Mouse (Mus musculus): ENCODE results near the gene Tnnt3. TPM values are rescaled to one million over a fixed set of nuclear protein-coding genes. Genes with fewer than 3 reads are reported as not detected.

Tnnt3 gene
- total RNA-seq, 2 experiments from 2014 or later, result 1.2 to 1.4 TPM

GRCm38 (mm10) chr7:142557696-142558095 lies 59.1 kb downstream of the Tnnt3 start:
- no peak for DNase-seq
- intact Hi-C loops (cut with DNase I), result no loop called here

- intact Hi-C loops (cut with DNase I), result no loop called here
- DNase-seq, result no peak
These were observed 60.0 kb downstream of the Tnnt3 start for GRCm38 (mm10) chr7:142558511-142559146.

GRCm38 (mm10) chr7:142559651-142560175 lies 61.1 kb downstream of the Tnnt3 start:
- intact Hi-C loops (cut with DNase I), result no loop called here
- DNase-seq, result no peak

GRCm38 (mm10) chr7:142560942-142561855 lies 62.6 kb downstream of the Tnnt3 start:
- intact Hi-C loops (cut with DNase I), result no loop called here
- no peak for DNase-seq

- DNase-seq, result no peak
- intact Hi-C loops (cut with DNase I), result no loop called here
These were observed 63.3 kb downstream of the Tnnt3 start for GRCm38 (mm10) chr7:142561856-142562404.

- no peak for DNase-seq
- intact Hi-C loops (cut with DNase I), result no loop called here
These were observed 64.5 kb downstream of the Tnnt3 start for GRCm38 (mm10) chr7:142563168-142563567.

- intact Hi-C loops (cut with DNase I), result no loop called here
- no peak for DNase-seq
These were observed 66.5 kb downstream of the Tnnt3 start for GRCm38 (mm10) chr7:142564955-142565643.

Other genes starting within 250 kb of the Tnnt3 start
- not detected for gene Gm2431, start 240.5 kb upstream of the Tnnt3 start, total RNA-seq (2021)
- gene Gm4559, start 224.5 kb upstream of the Tnnt3 start, total RNA-seq (2021), result not detected
- not detected for gene Krtap5-1, start 201.7 kb upstream of the Tnnt3 start, total RNA-seq (2021)
- not detected for gene Krtap5-4, start 195.3 kb upstream of the Tnnt3 start, total RNA-seq (2021)
- 1 to 10 TPM; 1.7 to 2.1 TPM for gene Ifitm10, start 125.1 kb upstream of the Tnnt3 start, total RNA-seq (2021)
- 1 to 10 TPM; 2.4 to 6.7 TPM for gene Gm49369, start 116.2 kb upstream of the Tnnt3 start, total RNA-seq (2021)
- 100 to 1,000 TPM; 572 to 613 TPM for gene Ctsd, start 110.8 kb upstream of the Tnnt3 start, total RNA-seq (2021)
- gene Syt8, start 64.0 kb upstream of the Tnnt3 start, total RNA-seq (2021), result not detected
- 1 to 10 TPM; 5.7 to 7.8 TPM for gene Tnni2, start 57.0 kb upstream of the Tnnt3 start, total RNA-seq (2021)
- 10 to 100 TPM; 63.5 to 77.2 TPM for gene Lsp1, start 38.0 kb upstream of the Tnnt3 start, total RNA-seq (2021)
- gene Mrpl23, start 33.9 kb downstream of the Tnnt3 start, total RNA-seq (2021), result 1 to 10 TPM; 2.7 to 7.4 TPM
- gene Igf2, start 168.0 kb downstream of the Tnnt3 start, total RNA-seq (2021), result 100 to 1,000 TPM; 349 to 384 TPM
- not detected for gene Gm49394, start 171.1 kb downstream of the Tnnt3 start, total RNA-seq (2021)
- not detected for gene Ins2, start 244.5 kb downstream of the Tnnt3 start, total RNA-seq (2021)

Measured in heart, postnatal 14 days (tissue).